Mouse (Mus musculus) hindbrain, embryonic 16.5 days (tissue): ENCODE data around the gene Hp1bp3. TPM values are rescaled to one million over a fixed set of nuclear protein-coding genes. Genes with fewer than 3 reads are reported as not detected.
A peak's percentile ranks its signal among the peaks of the same experiment; 100 is the strongest.

Experiments
- ATAC-seq: fragments of 200-750 bp; cut with Nextera tagmentation; 2 replicates; pipeline ENCODE4 v1.8.0; 2017; ENCODE audit warnings: moderate TSS enrichment, moderate library complexity
- H3K27ac ChIP-seq: fragments of 300-500 bp; sonication (generic); 2 replicates; pipeline ENCODE4 v1.5.1; 2014; ENCODE audit warnings: low read depth, mild to moderate bottlenecking, control low read depth, low read length, moderate library complexity
- H3K27me3 ChIP-seq: fragments of 300-500 bp; sonication (generic); replicated peaks from 2 replicates; pipeline ENCODE4 v1.6.1; 2014; ENCODE audit warnings: low read length; ENCODE audit not compliant: control insufficient read depth, insufficient read depth
- H3K36me3 ChIP-seq: fragments of 300-500 bp; sonication (generic); 2 replicates; pipeline ENCODE4 v1.6.1; 2014; ENCODE audit warnings: mild to moderate bottlenecking, low read length, moderate library complexity, mixed read lengths; ENCODE audit not compliant: control insufficient read depth, insufficient read depth
- H3K4me1 ChIP-seq: fragments of 300-500 bp; sonication (generic); 2 replicates; pipeline ENCODE4 v1.6.1; 2014; ENCODE audit warnings: low read depth, low read length; ENCODE audit not compliant: control insufficient read depth, insufficient read depth
- H3K4me2 ChIP-seq: fragments of 300-500 bp; sonication (generic); 2 replicates; pipeline ENCODE4 v1.6.1; 2014; ENCODE audit warnings: mild to moderate bottlenecking, low read length, control low read depth, moderate library complexity
- H3K4me3 ChIP-seq: fragments of 300-500 bp; sonication (generic); 2 replicates; pipeline ENCODE4 v1.5.1; 2014; ENCODE audit warnings: mild to moderate bottlenecking, low read length, control low read depth, moderate library complexity
- H3K9ac ChIP-seq: fragments of 300-500 bp; sonication (generic); 2 replicates; pipeline ENCODE4 v1.6.1; 2014; ENCODE audit warnings: low read depth, mild to moderate bottlenecking, control low read depth, low read length, moderate library complexity
- H3K9me3 ChIP-seq: fragments of 300-500 bp; sonication (generic); 2 replicates; pipeline ENCODE4 v1.6.1; 2014; ENCODE audit warnings: mild to moderate bottlenecking, low read length, moderate library complexity; ENCODE audit not compliant: control insufficient read depth
- WGBS: fragments of 180-500 bp; shearing (Covaris S2); extraction: QIAGEN DNeasy Blood & Tissue Kit; methylation state at CpG from one replicate; pipeline ENCODE4 v1.1.7; 2014; 5-methylcytosine and 5-hydroxymethylcytosine counted together
- polyA plus RNA-seq: library from polyadenylated mRNA; unstranded; fragments of >200 nt; fragmentation: Nextera tagmentation; extraction: Ambion mirVana; gene quantifications from 2 replicates; pipeline ENCODE4 v1.2.1, GENCODE M21; 2015

Hp1bp3 gene
- polyA plus RNA-seq, 1 experiment from 2014 or later, result 155 TPM

GRCm38 (mm10) chr4:138250088-138250960 lies 34.2 kb downstream of the Hp1bp3 start, which contains the start of the genes Sh2d5 and Kif17:
Gene Sh2d5, plus strand, starts transcription at chr4:138250403.
Gene Kif17, plus strand, starts transcription at chr4:138250435.
- Histone ChIP-seq H3K4me3 (peak within 1 kb of the TSS; percentile 69), H3K27ac (peak within 1 kb of the TSS; percentile 74), H3K4me2 (peak within 1 kb of the TSS; percentile 87), H3K36me3 (peaks cover 6% of the 10 kb centered on the region; the same call in 1 of the 2 replicates), H3K9me3 (no peaks in the 10 kb centered on the region), H3K4me1 (peaks cover 28% of the 10 kb centered on the region), H3K27me3 (no peaks in the 10 kb centered on the region; the same call in 1 of the 2 replicates), H3K9ac (peak within 1 kb of the TSS; percentile 76)
- under 1% methylated on average over 58 of the region's 74 CpGs for WGBS
- peak; percentile 94 for ATAC-seq

- H3K4me2 ChIP-seq, result peak overlapping the region; percentile 87
- WGBS, result under 1% methylated on average over 14 of the region's 14 CpGs
Measured at GRCm38 (mm10) chr4:138251819-138252218, 35.7 kb downstream of the Hp1bp3 start.

GRCm38 (mm10) chr4:138252231-138252630 lies 36.1 kb downstream of the Hp1bp3 start:
- Histone ChIP-seq H3K27me3 (no peaks in the 10 kb centered on the region; the same call in 1 of the 2 replicates), H3K9ac (peak overlapping the region; percentile 76), H3K9me3 (no peaks in the 10 kb centered on the region), H3K4me2 (peak overlapping the region; percentile 87), H3K4me1 (peaks cover 28% of the 10 kb centered on the region), H3K27ac (no peak overlapping the region), H3K36me3 (no peaks in the 10 kb centered on the region), H3K4me3 (peak overlapping the region; percentile 69)
- WGBS, result 19% methylated on average over 5 of the region's 5 CpGs
- no peak for ATAC-seq

More at GRCm38 (mm10) chr4:138251819-138252218, 35.7 kb downstream of the Hp1bp3 start:
- Histone ChIP-seq H3K9me3 (no peaks in the 10 kb centered on the region), H3K9ac (peak overlapping the region; percentile 76), H3K27me3 (no peaks in the 10 kb centered on the region; the same call in 1 of the 2 replicates), H3K4me1 (peaks cover 28% of the 10 kb centered on the region), H3K4me3 (peak overlapping the region; percentile 69), H3K36me3 (no peaks in the 10 kb centered on the region), H3K27ac (no peak overlapping the region)
- no peak for ATAC-seq

GRCm38 (mm10) chr4:138257116-138257687 lies 41.1 kb downstream of the Hp1bp3 start:
- no peaks in the 10 kb centered on the region; the same call in 1 of the 2 replicates for H3K27me3 ChIP-seq
- no peaks in the 10 kb centered on the region for H3K9me3 ChIP-seq
- peaks cover 11% of the 10 kb centered on the region for H3K4me1 ChIP-seq
- no peak overlapping the region for H3K27ac ChIP-seq
- H3K36me3 ChIP-seq, result 0 out of 2 replicates have a peak, but pooled peaks cover 3% of the 10 kb centered on the region
- ATAC-seq, result no peak
- no peak overlapping the region for H3K9ac ChIP-seq
- H3K4me2 ChIP-seq, result no peak overlapping the region
- H3K4me3 ChIP-seq, result no peak overlapping the region
- 83% methylated on average over 22 of the region's 22 CpGs for WGBS

GRCm38 (mm10) chr4:138258663-138259062 lies 42.6 kb downstream of the Hp1bp3 start:
- H3K9me3 ChIP-seq, result no peaks in the 10 kb centered on the region

GRCm38 (mm10) chr4:138259482-138259881 lies 43.4 kb downstream of the Hp1bp3 start:
- WGBS, result 90% methylated on average over 5 of the region's 5 CpGs
- no peaks in the 10 kb centered on the region for H3K27me3 ChIP-seq
- 0 out of 2 replicates have a peak, but pooled peaks cover 3% of the 10 kb centered on the region for H3K36me3 ChIP-seq
- H3K4me3 ChIP-seq, result no peak overlapping the region
- no peak overlapping the region for H3K9ac ChIP-seq
- H3K9me3 ChIP-seq, result no peaks in the 10 kb centered on the region
- H3K27ac ChIP-seq, result no peak overlapping the region
- peaks cover 11% of the 10 kb centered on the region for H3K4me1 ChIP-seq
- H3K4me2 ChIP-seq, result no peak overlapping the region
- no peak for ATAC-seq

More at GRCm38 (mm10) chr4:138258663-138259062, 42.6 kb downstream of the Hp1bp3 start:
- Histone ChIP-seq H3K27ac (no peak overlapping the region), H3K4me1 (peaks cover 11% of the 10 kb centered on the region), H3K9ac (no peak overlapping the region), H3K36me3 (0 out of 2 replicates have a peak, but pooled peaks cover 3% of the 10 kb centered on the region), H3K4me3 (no peak overlapping the region), H3K27me3 (no peaks in the 10 kb centered on the region; the same call in 1 of the 2 replicates), H3K4me2 (no peak overlapping the region)
- no peak for ATAC-seq
- WGBS, result 84% methylated on average over 7 of the region's 7 CpGs

GRCm38 (mm10) chr4:138261843-138262681 lies 46.0 kb downstream of the Hp1bp3 start:
- Histone ChIP-seq H3K9me3 (no peaks in the 10 kb centered on the region), H3K4me1 (peaks cover 11% of the 10 kb centered on the region), H3K4me2 (peak overlapping the region; percentile 91), H3K36me3 (0 out of 2 replicates have a peak, but pooled peaks cover 3% of the 10 kb centered on the region), H3K27me3 (no peaks in the 10 kb centered on the region), H3K4me3 (peak overlapping the region; percentile 81), H3K9ac (peak overlapping the region; percentile 69), H3K27ac (peak overlapping the region; percentile 66)
- peak; percentile 95 for ATAC-seq
- under 1% methylated on average over 61 of the region's 78 CpGs for WGBS

GRCm38 (mm10) chr4:138267869-138268268 lies 51.8 kb downstream of the Hp1bp3 start:
- no peak for ATAC-seq
- Histone ChIP-seq H3K9me3 (no peaks in the 10 kb centered on the region), H3K27ac (no peak overlapping the region), H3K4me1 (peaks cover 5% of the 10 kb centered on the region), H3K36me3 (no peaks in the 10 kb centered on the region), H3K27me3 (no peaks in the 10 kb centered on the region), H3K4me3 (no peak overlapping the region), H3K4me2 (no peak overlapping the region), H3K9ac (no peak overlapping the region)
- 95% methylated on average over 10 of the region's 10 CpGs for WGBS
